Mouse (Mus musculus) midbrain, postnatal 0 days (tissue): ENCODE results near the gene Tcap. TPM values are rescaled to one million over a fixed set of nuclear protein-coding genes. Genes with fewer than 3 reads are reported as not detected.

Source experiments
- ATAC-seq: fragments of 200-750 bp; cut with Nextera tagmentation; 2 replicates; pipeline ENCODE4 v1.8.0; 2017; ENCODE audit warnings: moderate number of reproducible peaks, mild to moderate bottlenecking, moderate TSS enrichment, moderate library complexity; ENCODE audit not compliant: low FRiP score
- DNase-seq: peaks from one replicate; pipeline ENCODE4 v3.0.0-alpha.2; 2015; ENCODE audit warnings: low spot score
- H3K27ac ChIP-seq: fragments of 300-500 bp; sonication (generic); 2 replicates; pipeline ENCODE4 v1.5.1; 2014; ENCODE audit warnings: low read depth, mild to moderate bottlenecking, low read length, mixed read lengths
- H3K27me3 ChIP-seq: fragments of 300-500 bp; sonication (generic); 2 replicates; pipeline ENCODE4 v1.6.1; 2014; ENCODE audit warnings: low read length, control low read depth, mixed read lengths; ENCODE audit not compliant: insufficient read depth
- H3K36me3 ChIP-seq: fragments of 300-500 bp; sonication (generic); 2 replicates; pipeline ENCODE4 v1.6.1; 2014; ENCODE audit warnings: low read length, control low read depth, mixed read lengths; ENCODE audit not compliant: insufficient read depth
- H3K4me1 ChIP-seq: fragments of 300-500 bp; sonication (generic); 2 replicates; pipeline ENCODE4 v1.6.1; 2014; ENCODE audit warnings: mild to moderate bottlenecking, control low read depth, antibody characterized with exemption, low read length, mixed read lengths; ENCODE audit not compliant: insufficient read depth
- H3K4me2 ChIP-seq: fragments of 300-500 bp; sonication (generic); 2 replicates; pipeline ENCODE4 v1.6.1; 2014; ENCODE audit warnings: low read depth, mild to moderate bottlenecking, low read length, mixed read lengths; ENCODE audit not compliant: poor library complexity, severe bottlenecking
- H3K4me3 ChIP-seq: fragments of 300-500 bp; sonication (generic); 2 replicates; pipeline ENCODE4 v1.5.1; 2014; ENCODE audit warnings: low read depth, mild to moderate bottlenecking, low read length, moderate library complexity
- H3K9ac ChIP-seq: fragments of 300-500 bp; sonication (generic); replicated peaks from 2 replicates; pipeline ENCODE4 v1.6.1; 2014; ENCODE audit warnings: mild to moderate bottlenecking, low read length, moderate library complexity, mixed read lengths; ENCODE audit not compliant: poor library complexity, severe bottlenecking
- H3K9me3 ChIP-seq: fragments of 300-500 bp; sonication (generic); 2 replicates; pipeline ENCODE4 v1.6.1; 2016; ENCODE audit warnings: low read length, control low read depth
- CTCF ChIP-seq: IDR thresholded peaks from 2 replicates; pipeline ENCODE4 v1.5.1; 2016; ENCODE audit warnings: antibody characterized with exemption, mild to moderate bottlenecking
- WGBS: fragments of 180-500 bp; shearing (Covaris S2); extraction: QIAGEN DNeasy Blood & Tissue Kit; methylation state at CpG from one replicate; pipeline ENCODE4 v1.1.7; 2014; 5-methylcytosine and 5-hydroxymethylcytosine counted together
- polyA plus RNA-seq: library from polyadenylated mRNA; unstranded; fragments of >200 nt; fragmentation: Nextera tagmentation; extraction: Ambion mirVana; gene quantifications from 2 replicates; pipeline ENCODE4 v1.2.1, GENCODE M21; 2015
- total RNA-seq: library from RNA; depleted of rRNA; stranded (reverse); fragments of >200 nt; gene quantifications from 2 replicates; pipeline ENCODE4 v1.2.3, GENCODE M21; 2014

Gene Tcap
- total and polyA plus RNA-seq, 2 experiments from 2014 or later, result not detected

DNA sequence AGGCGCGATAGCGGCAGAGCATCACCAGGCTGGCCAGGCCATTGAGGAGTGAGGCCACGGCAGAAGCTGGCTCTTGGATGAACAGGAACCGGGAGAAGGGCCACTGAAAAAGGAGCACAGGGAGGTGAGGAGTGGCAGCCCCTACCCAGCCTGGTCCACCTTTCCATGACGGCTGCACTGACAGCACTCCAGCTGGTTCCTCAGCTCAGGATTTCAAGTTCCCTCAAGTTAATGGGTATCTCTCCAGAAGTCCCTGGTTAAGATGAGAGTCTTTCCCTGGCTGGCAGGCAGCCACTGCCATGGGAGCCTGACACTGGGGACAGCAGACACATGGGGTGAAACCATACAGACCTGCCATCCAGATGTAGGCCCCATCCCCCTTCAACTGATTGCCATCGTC is 14.3 kb downstream of the Tcap start:
- H3K9me3 ChIP-seq, result no peaks in the 10 kb centered on the region
- DNase-seq, result no peak

DNA sequence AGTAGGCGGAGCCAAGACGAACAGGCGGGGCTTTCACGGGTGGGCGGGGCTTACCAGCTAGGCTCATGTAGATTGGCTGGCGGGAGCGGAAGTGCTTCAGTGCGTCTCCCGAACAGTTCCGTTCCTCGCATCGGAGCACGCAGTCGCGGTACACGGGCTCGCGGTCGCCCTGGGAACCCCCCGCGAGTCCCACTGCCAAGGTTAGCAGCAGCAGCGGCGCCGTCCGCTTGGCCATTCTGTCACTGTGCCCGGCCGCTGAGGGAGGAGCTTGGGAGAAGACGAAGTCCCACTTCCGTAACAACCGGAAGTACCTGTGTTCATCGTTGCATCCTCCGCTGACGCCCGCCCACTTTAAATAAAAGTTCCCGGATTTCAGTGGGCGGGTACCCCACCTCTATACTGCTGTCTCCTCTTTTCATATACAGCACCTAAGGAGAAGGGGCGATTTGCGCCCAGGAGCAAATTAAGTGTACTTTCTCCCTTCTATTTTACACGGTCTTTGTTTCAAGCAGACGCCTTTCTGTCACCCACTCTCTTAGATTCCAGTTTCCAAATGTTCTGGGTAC is 16.6 kb downstream of the Tcap start, which contains the start of gene Pgap3:
Pgap3 (minus strand) TSS at position 330 of the 566 bp plus-strand sequence.
- no peaks in the 10 kb centered on the region for H3K27me3 ChIP-seq
- H3K9ac ChIP-seq, result peak within 1 kb of the TSS; percentile 74
- TF ChIP-seq CTCF, result no peak; the same call in 1 of the 2 replicates

More for the DNA sequence above, 14.3 kb downstream of the Tcap start:
- Histone ChIP-seq H3K4me1 (peaks cover 10% of the 10 kb centered on the region; the same call in 1 of the 2 replicates), H3K27me3 (no peaks in the 10 kb centered on the region), H3K4me2 (no peak overlapping the region), H3K27ac (no peak overlapping the region), H3K4me3 (no peak overlapping the region), H3K36me3 (no peaks in the 10 kb centered on the region), H3K9ac (no peak overlapping the region)
- no peak for TF ChIP-seq CTCF
- 91% methylated on average over 7 of the region's 7 CpGs for WGBS
- ATAC-seq, result no peak

DNA sequence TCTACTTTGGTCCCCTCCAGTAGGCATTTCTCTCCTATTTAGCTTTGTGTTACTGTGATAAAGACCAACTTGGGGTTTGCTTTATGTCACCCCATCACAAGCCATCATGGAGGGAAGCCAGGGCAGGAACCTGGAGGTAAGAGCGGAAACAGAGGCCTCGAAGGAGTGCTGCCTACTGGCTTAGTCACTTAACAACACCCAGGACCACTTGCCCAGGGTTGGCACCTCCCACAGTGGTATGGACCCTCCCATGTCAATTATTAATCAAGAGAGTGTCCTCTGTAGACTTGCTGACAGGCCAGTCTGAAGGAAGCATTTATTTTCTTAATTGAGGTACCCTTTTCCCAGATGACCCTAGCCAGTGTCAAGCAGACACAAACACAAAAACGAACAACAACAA is 17.2 kb downstream of the Tcap start:
- Histone ChIP-seq H3K27ac (peak overlapping the region; percentile 92), H3K9ac (peak overlapping the region; percentile 74; the same call in 1 of the 2 replicates), H3K9me3 (no peaks in the 10 kb centered on the region), H3K36me3 (no peaks in the 10 kb centered on the region), H3K4me3 (peak overlapping the region; percentile 62), H3K27me3 (no peaks in the 10 kb centered on the region), H3K4me1 (peaks cover 10% of the 10 kb centered on the region; the same call in 1 of the 2 replicates), H3K4me2 (peak overlapping the region; percentile 62)
- 61% methylated on average over 3 of the region's 3 CpGs for WGBS
- no peak for DNase-seq
- TF ChIP-seq CTCF, result no peak
- ATAC-seq, result no peak

More for the DNA sequence above, 16.6 kb downstream of the Tcap start, which contains the start of gene Pgap3:
- Histone ChIP-seq H3K4me1 (peaks cover 10% of the 10 kb centered on the region; the same call in 1 of the 2 replicates), H3K4me3 (peak within 1 kb of the TSS; percentile 62), H3K27ac (peak within 1 kb of the TSS; percentile 92), H3K4me2 (peak within 1 kb of the TSS; percentile 62), H3K9me3 (no peaks in the 10 kb centered on the region), H3K36me3 (no peaks in the 10 kb centered on the region)
- ATAC-seq (peak; percentile 92), DNase-seq (peak; percentile 95)
- under 1% methylated on average over 40 of the region's 40 CpGs for WGBS

DNA sequence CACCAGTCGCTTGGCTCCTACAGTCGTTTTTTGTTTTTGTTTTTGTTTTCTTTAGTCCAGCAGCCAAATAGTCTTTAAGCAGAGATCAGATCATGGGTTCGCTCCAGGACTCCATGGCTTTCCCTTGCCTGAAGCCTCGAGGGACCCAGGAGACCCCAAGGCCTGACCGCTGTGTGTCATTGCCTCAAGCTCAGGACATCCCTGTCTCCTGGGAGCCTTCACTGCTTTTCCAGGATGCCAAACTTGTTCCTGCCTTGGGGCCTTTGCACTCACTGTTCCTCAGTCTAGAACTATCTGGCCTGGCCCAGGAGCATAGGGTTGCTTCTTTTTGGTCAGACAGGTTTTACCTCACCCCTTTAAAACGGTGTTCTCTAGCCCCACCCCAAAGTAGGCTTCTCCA is 23.0 kb downstream of the Tcap start:
- ATAC-seq (no peak), DNase-seq (no peak)
- 67% methylated on average over 6 of the region's 6 CpGs for WGBS
- no peak for TF ChIP-seq CTCF
- Histone ChIP-seq H3K27ac (no peak overlapping the region), H3K4me2 (no peak overlapping the region), H3K4me3 (no peak overlapping the region), H3K4me1 (no peaks in the 10 kb centered on the region), H3K9me3 (no peaks in the 10 kb centered on the region), H3K9ac (no peak overlapping the region), H3K27me3 (peaks cover 9% of the 10 kb centered on the region), H3K36me3 (no peaks in the 10 kb centered on the region)

DNA sequence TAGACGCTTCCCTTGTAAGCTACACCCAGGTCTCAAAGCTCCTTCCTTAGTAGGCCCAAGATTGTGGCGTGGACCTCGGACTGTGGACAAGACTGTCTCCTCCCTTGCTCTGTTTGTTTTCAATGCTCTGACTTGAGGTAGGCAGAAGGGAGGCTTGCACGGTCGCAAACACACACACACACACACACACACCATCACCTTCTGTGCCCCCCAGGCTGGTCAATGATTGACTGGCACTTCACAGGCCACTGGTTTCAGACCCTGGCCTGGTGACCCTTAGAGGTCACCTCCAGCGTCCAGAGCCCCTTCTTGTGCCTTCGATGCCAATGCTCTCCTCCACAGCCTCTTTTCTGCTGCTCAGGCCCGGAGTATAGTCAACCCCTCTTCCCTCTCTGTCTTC is 25.3 kb downstream of the Tcap start:
- no peak overlapping the region for H3K4me3 ChIP-seq
- H3K9me3 ChIP-seq, result no peaks in the 10 kb centered on the region
- peaks cover 6% of the 10 kb centered on the region; the same call in 1 of the 2 replicates for H3K4me1 ChIP-seq
- no peak for DNase-seq
- whole genome bisulfite sequencing, result 47% methylated on average over 8 of the region's 8 CpGs
- peaks cover 24% of the 10 kb centered on the region for H3K27me3 ChIP-seq
- no peaks in the 10 kb centered on the region for H3K36me3 ChIP-seq
- no peak overlapping the region for H3K9ac ChIP-seq
- TF ChIP-seq CTCF, result no peak
- no peak overlapping the region for H3K27ac ChIP-seq
- no peak for ATAC-seq
- H3K4me2 ChIP-seq, result no peak overlapping the region

DNA sequence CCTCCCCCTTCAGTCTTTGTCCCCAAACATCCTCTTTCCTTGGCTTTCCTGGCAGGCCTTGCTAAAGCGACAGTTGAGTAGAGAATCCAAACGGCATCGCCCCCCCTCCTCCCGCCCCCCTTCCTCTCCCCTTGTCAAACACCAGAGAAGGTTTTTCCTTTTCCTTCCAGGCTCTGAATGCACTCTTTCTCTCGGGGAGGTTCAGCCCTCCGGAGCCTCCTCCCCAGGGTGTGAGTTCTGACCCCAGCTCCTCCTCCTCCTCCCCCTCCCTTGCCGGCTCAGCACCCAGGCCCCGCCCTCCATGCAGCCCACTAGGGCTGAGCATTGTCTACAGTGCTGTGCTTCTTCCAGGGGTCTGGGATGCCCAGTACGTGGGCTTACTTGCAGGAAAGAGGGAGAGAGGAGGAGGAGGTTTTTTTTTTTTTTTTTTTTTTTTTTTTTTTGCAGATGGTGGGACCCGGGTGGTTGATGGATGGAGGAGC is 25.8 kb downstream of the Tcap start:
- no peak overlapping the region for H3K9ac ChIP-seq

More for the DNA sequence above, 25.8 kb downstream of the Tcap start:
- peaks cover 24% of the 10 kb centered on the region for H3K27me3 ChIP-seq
- no peak overlapping the region for H3K4me2 ChIP-seq
- peaks cover 6% of the 10 kb centered on the region; the same call in 1 of the 2 replicates for H3K4me1 ChIP-seq
- no peaks in the 10 kb centered on the region for H3K9me3 ChIP-seq
- no peak overlapping the region for H3K27ac ChIP-seq
- no peak overlapping the region for H3K4me3 ChIP-seq
- no peaks in the 10 kb centered on the region for H3K36me3 ChIP-seq
- DNase-seq (peak; percentile 38), ATAC-seq (no peak)
- no peak for TF ChIP-seq CTCF
- 4% methylated on average over 8 of the region's 10 CpGs for WGBS
